Mouse (Mus musculus) lung, embryonic 14.5 days (tissue): ENCODE measurements around the gene Defb29. TPM values are rescaled to one million over a fixed set of nuclear protein-coding genes. Genes with fewer than 3 reads are reported as not detected.

Experiments used
- ATAC-seq: fragments of 200-750 bp; cut with Nextera tagmentation; 2 replicates; pipeline ENCODE4 v1.8.0; 2017; ENCODE audit warnings: mild to moderate bottlenecking, moderate TSS enrichment, moderate library complexity; ENCODE audit not compliant: insufficient read depth
- DNase-seq: peaks from one replicate; pipeline ENCODE4 v3.0.0-alpha.2; 2015
- H3K27ac ChIP-seq: fragments of 300-500 bp; sonication (generic); 2 replicates; pipeline ENCODE4 v1.5.1; 2014; ENCODE audit warnings: low read depth, mild to moderate bottlenecking, moderate library complexity
- H3K27me3 ChIP-seq: fragments of 300-500 bp; sonication (generic); 2 replicates; pipeline ENCODE4 v1.6.1; 2014; ENCODE audit warnings: low read length, control low read depth; ENCODE audit not compliant: insufficient read depth
- H3K36me3 ChIP-seq: fragments of 300-500 bp; sonication (generic); 2 replicates; pipeline ENCODE4 v1.6.1; 2014; ENCODE audit warnings: control low read depth; ENCODE audit not compliant: insufficient read depth
- H3K4me1 ChIP-seq: fragments of 300-500 bp; sonication (generic); 2 replicates; pipeline ENCODE4 v1.6.1; 2014; ENCODE audit warnings: antibody characterized with exemption, control low read depth; ENCODE audit not compliant: insufficient read depth
- H3K4me2 ChIP-seq: fragments of 300-500 bp; sonication (generic); 2 replicates; pipeline ENCODE4 v1.6.1; 2014; ENCODE audit warnings: mild to moderate bottlenecking
- H3K4me3 ChIP-seq: fragments of 300-500 bp; sonication (generic); 2 replicates; pipeline ENCODE4 v1.5.1; 2014; ENCODE audit warnings: low read depth, low read length
- H3K9ac ChIP-seq: fragments of 300-500 bp; sonication (generic); 2 replicates; pipeline ENCODE4 v1.6.1; 2014
- H3K9me3 ChIP-seq: fragments of 300-500 bp; sonication (generic); 2 replicates; pipeline ENCODE4 v1.6.1; 2016; ENCODE audit warnings: low read depth, low read length, control low read depth
- CTCF ChIP-seq: IDR thresholded peaks from 2 replicates; pipeline ENCODE4 v1.5.1; 2016; ENCODE audit warnings: antibody characterized with exemption, low read depth
- WGBS: fragments of 180-500 bp; shearing (Covaris S2); extraction: QIAGEN DNeasy Blood & Tissue Kit; methylation state at CpG from one replicate; pipeline ENCODE4 v1.1.7; 2014; 5-methylcytosine and 5-hydroxymethylcytosine counted together
- polyA plus RNA-seq: library from polyadenylated mRNA; unstranded; fragments of >200 nt; fragmentation: Nextera tagmentation; extraction: Ambion mirVana; gene quantifications from 2 replicates; pipeline ENCODE4 v1.2.1, GENCODE M21; 2014

Gene Defb29
- polyA plus RNA-seq, 1 experiment from 2014 or later, result not detected

- H3K27me3 ChIP-seq, result no peaks in the 10 kb centered on the region
- 60% methylated on average over 11 of the region's 11 CpGs for WGBS
Measured at GRCm38 (mm10) chr2:152572114-152572794, 32.4 kb upstream of the Defb29 start, which contains the start of gene Defb21. Gene Defb21 (plus strand): TSS chr2:152572744.

DNA sequence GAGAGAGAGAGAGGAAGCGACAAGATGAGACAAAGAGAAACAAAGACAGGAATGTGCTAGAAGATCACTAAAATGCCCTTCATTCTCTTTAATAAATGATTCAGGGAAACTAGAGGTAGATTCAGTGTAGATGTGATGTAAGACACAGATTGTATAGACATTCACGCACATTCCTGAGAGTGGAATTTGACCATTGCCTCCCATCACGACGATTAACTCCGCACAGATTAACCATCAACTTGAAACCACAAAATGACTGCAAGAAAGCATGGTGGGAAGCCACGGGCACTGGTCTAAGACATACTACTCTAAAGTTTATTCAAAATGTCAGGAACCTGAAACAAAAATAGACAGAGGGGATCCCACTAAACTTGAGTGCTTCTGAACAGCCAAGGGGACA is 30.4 kb upstream of the Defb29 start:
- WGBS, result 58% methylated on average over 6 of the region's 6 CpGs
- no peak for TF ChIP-seq CTCF
- Histone ChIP-seq H3K4me1 (no peaks in the 10 kb centered on the region), H3K27me3 (no peaks in the 10 kb centered on the region), H3K27ac (no peak overlapping the region), H3K4me3 (no peak overlapping the region), H3K36me3 (no peaks in the 10 kb centered on the region), H3K9me3 (no peaks in the 10 kb centered on the region), H3K4me2 (no peak overlapping the region), H3K9ac (no peak overlapping the region)
- no peak for ATAC-seq
- no peak for DNase-seq

More at GRCm38 (mm10) chr2:152572114-152572794, 32.4 kb upstream of the Defb29 start, which contains the start of gene Defb21:
- Histone ChIP-seq H3K36me3 (no peaks in the 10 kb centered on the region), H3K4me3 (no peak within 1 kb of the TSS), H3K9ac (no peak within 1 kb of the TSS), H3K4me2 (no peak within 1 kb of the TSS), H3K4me1 (no peaks in the 10 kb centered on the region), H3K9me3 (no peaks in the 10 kb centered on the region), H3K27ac (no peak within 1 kb of the TSS)
- TF ChIP-seq CTCF, result peak; percentile 50
- ATAC-seq (no peak), DNase-seq (peak; percentile 13)

- ATAC-seq (no peak), DNase-seq (no peak)
- no peak overlapping the region for H3K4me3 ChIP-seq
- no peaks in the 10 kb centered on the region for H3K36me3 ChIP-seq
- no peak overlapping the region for H3K27ac ChIP-seq
- TF ChIP-seq CTCF, result no peak
- H3K27me3 ChIP-seq, result no peaks in the 10 kb centered on the region
- no peaks in the 10 kb centered on the region for H3K9me3 ChIP-seq
- 68% methylated on average over 4 of the region's 4 CpGs for WGBS
- H3K4me2 ChIP-seq, result no peak overlapping the region
- H3K9ac ChIP-seq, result no peak overlapping the region
- H3K4me1 ChIP-seq, result no peaks in the 10 kb centered on the region
Measured at GRCm38 (mm10) chr2:152569881-152570280, 30.0 kb upstream of the Defb29 start.

- H3K36me3 ChIP-seq, result no peaks in the 10 kb centered on the region
- TF ChIP-seq CTCF, result no peak
- no peaks in the 10 kb centered on the region for H3K27me3 ChIP-seq
- ATAC-seq (no peak), DNase-seq (no peak)
- WGBS, result 85% methylated on average over 5 of the region's 5 CpGs
- no peaks in the 10 kb centered on the region for H3K9me3 ChIP-seq
- no peak within 1 kb of the TSS for H3K4me3 ChIP-seq
- H3K9ac ChIP-seq, result no peak within 1 kb of the TSS
- no peaks in the 10 kb centered on the region for H3K4me1 ChIP-seq
- H3K27ac ChIP-seq, result no peak within 1 kb of the TSS
- no peak within 1 kb of the TSS for H3K4me2 ChIP-seq
Measured at GRCm38 (mm10) chr2:152569038-152569437, 29.1 kb upstream of the Defb29 start, which contains the start of gene Gm17416. Gene Gm17416 (plus strand): TSS chr2:152569338.

DNA sequence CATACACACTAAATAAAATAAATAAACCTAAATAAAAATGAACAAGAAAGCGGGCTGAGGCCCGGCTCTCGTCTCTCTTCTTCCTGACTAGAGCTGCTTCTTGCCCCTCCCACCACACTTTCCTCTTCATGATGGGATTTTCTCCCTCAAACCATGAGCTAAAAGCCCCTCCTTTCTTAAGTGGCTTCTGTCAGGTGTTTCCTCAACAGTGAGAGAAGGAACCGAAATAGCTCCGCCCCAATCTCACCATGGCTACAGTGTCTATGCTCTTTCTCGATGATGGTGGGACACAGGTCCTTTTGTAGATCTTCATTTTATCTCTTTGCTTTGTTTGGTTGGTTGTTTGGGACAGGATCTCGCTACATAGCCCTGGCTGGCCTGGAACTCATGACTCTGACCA is 16.8 kb upstream of the Defb29 start:
- no peaks in the 10 kb centered on the region for H3K27me3 ChIP-seq
- no peak for ATAC-seq
- no peak overlapping the region for H3K9ac ChIP-seq
- no peak for DNase-seq
- no peak overlapping the region for H3K4me2 ChIP-seq
- no peaks in the 10 kb centered on the region for H3K9me3 ChIP-seq
- H3K27ac ChIP-seq, result no peak overlapping the region
- H3K4me3 ChIP-seq, result no peak overlapping the region
- WGBS, result 77% methylated on average over 7 of the region's 7 CpGs
- no peaks in the 10 kb centered on the region for H3K36me3 ChIP-seq
- no peaks in the 10 kb centered on the region for H3K4me1 ChIP-seq
- TF ChIP-seq CTCF, result no peak

DNA sequence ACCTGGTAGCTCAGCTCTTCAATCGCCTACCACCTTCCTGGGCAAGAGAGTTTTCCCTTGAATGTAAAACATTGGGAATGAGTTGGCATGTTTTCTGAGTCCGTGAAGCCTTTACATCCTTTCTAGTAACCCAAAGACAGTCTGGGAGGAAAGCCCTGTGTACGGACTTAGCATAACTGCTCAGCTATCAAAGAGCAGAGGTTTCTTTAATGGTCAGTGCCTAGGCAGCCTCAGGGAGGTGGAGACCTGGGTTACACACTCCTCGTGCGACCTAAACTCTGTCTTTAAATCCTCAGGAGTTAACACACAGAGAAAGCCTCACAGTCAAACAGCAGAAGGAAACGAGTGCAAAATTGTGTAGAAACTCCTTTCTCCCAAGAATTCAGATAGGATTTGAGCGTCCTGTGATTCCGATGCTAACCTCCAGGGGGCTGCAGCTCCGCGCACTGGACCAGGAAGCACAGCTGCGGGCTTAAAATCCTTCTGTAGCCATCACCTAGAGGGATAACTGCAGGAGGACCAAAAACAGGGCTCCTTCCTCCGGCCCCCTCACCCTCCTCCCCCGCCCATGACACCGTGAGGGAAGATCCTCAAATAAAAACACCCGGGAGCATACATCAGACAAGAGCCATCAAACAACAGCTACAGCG is 14.0 kb upstream of the Defb29 start:
- 10% methylated on average over 16 of the region's 16 CpGs for WGBS
- Histone ChIP-seq H3K9me3 (no peaks in the 10 kb centered on the region), H3K9ac (no peak overlapping the region), H3K4me1 (no peaks in the 10 kb centered on the region), H3K27ac (no peak overlapping the region), H3K27me3 (no peaks in the 10 kb centered on the region), H3K36me3 (no peaks in the 10 kb centered on the region), H3K4me2 (peak overlapping the region; percentile 43), H3K4me3 (no peak overlapping the region)
- TF ChIP-seq CTCF, result peak; percentile 79
- ATAC-seq (no peak), DNase-seq (peak; percentile 89)

- H3K9ac ChIP-seq, result no peak overlapping the region
- ATAC-seq, result no peak
- no peak overlapping the region for H3K4me2 ChIP-seq
- no peak for TF ChIP-seq CTCF
- no peaks in the 10 kb centered on the region for H3K27me3 ChIP-seq
- H3K9me3 ChIP-seq, result no peaks in the 10 kb centered on the region
- H3K4me3 ChIP-seq, result no peak overlapping the region
- DNase-seq, result no peak
- WGBS, result 48% methylated on average over 5 of the region's 5 CpGs
- H3K4me1 ChIP-seq, result no peaks in the 10 kb centered on the region
- H3K36me3 ChIP-seq, result no peaks in the 10 kb centered on the region
- no peak overlapping the region for H3K27ac ChIP-seq
Measured at GRCm38 (mm10) chr2:152548124-152548523, 8.2 kb upstream of the Defb29 start.
